Mouse (Mus musculus) embryo, embryonic 9.5 days (tissue): ENCODE measurements around the gene Ssc4d.
A peak's percentile ranks its signal among the peaks of the same experiment; 100 is the strongest.

Source experiments
- DNase-seq: peaks from one replicate; pipeline ENCODE4 v3.0.0-alpha.2; 2017; ENCODE audit errors: extremely low spot score

The Ssc4d gene

DNA sequence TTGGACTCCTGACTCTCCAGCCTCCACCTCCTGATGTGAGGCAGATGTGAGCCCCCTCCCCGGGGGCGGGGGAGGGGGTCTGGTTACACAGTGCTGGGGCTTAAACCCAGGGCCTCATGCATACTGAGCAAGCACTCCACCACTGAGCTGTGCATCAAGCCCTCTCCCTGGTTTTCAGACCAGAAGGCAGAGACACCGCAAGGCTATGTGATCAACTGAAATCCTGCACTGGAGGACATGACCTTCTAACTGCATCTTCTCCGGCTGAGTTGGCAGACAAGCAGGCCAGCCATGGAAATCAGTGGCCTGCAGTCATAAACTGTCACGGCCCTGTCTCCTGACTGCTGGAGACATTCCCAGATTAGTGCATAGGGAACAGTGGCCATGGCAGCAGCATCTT lies 33.7 kb downstream of the Ssc4d start:
- DNase-seq: no peak

DNA sequence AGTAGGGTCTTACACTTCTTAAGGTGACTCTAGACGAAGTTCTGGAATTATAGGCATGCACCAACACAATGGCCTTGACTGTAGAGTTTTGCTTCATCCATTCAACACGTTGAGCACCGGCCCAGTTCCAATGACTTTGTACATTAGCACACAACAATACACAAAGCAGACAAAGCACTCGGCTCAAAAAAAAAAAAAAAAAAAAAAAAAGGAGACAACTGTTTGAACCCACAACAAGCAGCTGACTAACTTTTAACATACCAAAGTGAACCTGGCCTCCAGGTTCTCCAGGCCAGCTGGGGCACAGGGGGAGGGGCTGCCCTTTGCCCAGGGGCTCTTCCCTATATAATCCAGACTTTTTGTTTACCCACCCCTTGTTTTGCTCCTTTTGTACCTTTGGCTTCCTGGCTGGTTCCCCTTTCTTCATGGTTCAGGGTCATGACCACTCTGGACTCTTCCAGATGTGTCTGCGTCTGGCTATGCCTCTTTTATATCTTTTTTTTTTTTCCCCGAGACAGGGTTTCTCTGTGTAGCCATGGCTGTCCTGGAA lies 38.6 kb downstream of the Ssc4d start:
- no peak for DNase-seq

DNA sequence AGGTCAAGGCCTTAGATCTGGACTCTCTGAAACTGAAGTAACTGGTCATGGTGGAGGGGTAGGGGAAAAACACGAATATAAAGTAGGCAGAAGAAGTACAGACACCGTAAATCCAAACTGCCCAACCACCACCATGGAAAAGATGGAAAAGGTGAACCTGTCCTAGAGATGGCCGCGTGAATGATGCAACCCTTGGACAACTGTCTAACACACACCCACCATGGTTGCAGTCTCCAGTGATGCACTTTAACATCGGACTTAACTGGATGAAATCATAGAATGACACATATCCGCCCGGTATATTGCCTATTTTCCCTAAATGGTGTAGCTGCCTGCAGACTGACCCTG lies 39.2 kb downstream of the Ssc4d start:
- DNase-seq: no peak

DNA sequence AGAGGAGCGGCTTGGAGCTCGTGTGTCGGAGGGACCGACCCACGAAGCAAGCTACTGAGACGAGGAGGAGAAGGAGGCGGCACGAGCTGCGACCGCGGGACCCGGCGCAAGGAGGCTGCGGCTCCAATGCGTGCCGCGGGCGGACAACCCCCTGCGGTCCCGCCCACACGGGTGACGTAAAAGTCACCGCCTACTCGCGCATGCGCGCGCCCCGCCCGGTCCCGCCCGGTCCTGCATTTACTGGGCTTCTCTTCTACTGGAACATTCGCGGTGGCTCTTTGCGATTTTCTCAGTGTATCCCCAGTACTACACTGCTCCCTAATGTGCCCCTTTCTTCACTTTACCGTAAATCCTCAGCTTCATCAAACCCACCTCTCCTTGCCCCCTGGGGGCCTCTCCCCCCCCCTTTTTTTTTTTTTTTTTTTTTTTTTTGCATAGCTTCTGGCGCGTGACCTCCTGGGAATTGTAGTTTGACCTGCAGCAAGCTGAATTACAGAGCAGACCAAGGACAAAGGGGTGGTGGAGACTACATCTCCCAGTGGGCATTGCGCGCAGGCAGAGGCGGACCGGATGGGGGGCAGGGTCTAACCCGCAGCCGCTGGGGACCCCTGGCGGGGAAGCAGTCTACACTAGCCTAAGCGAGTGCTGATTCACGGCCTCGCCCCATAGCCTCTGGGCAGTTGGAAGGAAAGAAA lies 39.7 kb downstream of the Ssc4d start, which contains the start of gene Ywhag:
Ywhag (minus strand) TSS at position 136 of the 695 bp plus-strand sequence.
- DNase-seq: peak; percentile 97

DNA sequence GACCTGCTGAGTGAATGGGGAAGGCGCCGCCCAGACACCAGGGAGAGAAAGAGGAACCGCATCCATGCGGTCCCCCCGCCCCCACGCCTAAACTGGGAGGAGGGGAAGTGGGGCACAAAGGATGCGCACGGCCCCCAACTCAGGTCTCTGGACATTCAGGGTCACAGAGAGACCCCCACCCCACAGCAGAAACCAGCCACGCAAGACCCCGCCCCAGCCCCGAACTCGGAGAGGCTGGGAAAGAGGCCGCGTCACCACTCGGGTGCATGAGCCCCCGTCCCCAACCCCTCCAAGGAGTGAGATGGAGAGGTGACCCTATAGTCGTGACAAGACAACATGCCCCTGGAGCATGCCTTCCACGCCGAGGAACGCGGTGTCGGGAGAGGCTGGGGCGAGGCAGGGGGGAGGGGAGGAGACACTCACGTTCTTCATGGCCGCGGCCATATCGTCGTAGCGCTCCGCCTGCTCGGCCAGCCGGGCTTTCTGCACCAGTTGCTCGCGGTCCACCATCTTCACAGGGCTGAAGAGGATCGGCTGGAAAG lies 40.4 kb downstream of the Ssc4d start:
- DNase-seq: no peak

DNA sequence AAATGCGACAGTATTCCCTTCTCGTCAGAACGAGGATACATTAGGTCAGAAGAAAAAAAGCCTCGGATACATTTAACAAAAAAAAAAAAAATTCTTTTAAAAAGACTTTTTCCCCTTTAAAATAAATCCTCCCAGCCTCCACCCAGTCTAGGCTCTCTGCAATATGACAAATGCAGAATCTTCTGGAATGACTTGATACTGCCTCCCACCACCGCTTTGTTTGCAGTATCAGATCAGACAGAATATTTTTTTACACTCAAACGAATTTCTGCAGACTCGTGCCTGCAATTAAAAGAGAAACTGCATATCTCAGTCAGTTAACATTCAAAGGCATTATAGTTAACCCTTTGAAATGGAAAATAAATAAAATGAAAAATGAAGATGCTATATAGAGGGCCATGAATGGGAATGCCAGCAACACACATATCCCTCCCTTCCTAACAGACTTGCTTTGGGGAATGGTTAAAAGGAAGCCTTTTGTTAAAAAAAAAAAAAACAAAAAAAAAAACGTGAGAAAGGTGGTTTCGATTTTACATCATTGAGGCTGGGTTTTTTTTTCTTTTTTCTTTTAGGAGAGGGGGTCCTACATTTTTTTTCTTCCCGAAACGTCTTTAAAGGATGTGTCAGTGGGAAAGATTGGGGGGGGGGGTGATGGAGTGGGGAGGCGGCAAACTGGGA lies 41.0 kb downstream of the Ssc4d start:
- no peak for DNase-seq

DNA sequence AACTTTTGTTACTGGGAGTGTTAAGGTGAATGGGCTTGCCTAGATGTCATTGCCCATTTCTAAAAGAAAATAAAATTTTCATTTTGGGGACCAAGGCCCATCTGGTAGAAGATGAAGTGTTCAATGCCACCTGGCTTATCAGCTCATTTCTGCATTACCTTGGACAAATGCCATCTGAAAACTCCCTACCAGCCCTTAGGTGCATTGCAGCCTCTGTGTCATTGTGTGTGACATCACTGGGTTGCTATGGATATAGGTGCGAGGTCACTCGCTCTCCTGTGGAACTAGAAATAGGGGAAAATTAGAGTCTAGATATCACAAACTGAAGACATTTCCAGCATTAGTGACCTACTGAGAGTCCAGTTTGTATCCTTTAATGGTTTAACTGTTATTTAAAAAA lies 42.0 kb downstream of the Ssc4d start:
- DNase-seq: no peak

DNA sequence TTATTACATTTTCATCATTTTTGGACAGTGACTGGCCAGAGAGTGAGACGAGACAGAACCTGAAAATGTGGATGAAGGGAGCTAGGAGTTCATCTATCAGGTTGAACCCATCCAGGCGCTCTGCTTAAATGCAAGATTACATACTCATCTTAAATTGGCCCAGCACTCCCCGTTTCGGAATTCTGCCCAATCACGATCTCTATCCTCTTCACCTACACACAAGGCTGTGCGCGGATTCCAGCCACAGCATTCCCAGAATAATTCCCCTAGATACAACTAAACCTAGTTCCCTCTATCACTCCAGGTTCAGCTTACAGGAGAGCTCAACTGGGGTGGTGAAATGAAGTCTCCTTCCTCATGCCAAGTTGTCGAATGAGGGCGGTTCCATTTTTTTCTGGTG lies 42.8 kb downstream of the Ssc4d start:
- no peak for DNase-seq

DNA sequence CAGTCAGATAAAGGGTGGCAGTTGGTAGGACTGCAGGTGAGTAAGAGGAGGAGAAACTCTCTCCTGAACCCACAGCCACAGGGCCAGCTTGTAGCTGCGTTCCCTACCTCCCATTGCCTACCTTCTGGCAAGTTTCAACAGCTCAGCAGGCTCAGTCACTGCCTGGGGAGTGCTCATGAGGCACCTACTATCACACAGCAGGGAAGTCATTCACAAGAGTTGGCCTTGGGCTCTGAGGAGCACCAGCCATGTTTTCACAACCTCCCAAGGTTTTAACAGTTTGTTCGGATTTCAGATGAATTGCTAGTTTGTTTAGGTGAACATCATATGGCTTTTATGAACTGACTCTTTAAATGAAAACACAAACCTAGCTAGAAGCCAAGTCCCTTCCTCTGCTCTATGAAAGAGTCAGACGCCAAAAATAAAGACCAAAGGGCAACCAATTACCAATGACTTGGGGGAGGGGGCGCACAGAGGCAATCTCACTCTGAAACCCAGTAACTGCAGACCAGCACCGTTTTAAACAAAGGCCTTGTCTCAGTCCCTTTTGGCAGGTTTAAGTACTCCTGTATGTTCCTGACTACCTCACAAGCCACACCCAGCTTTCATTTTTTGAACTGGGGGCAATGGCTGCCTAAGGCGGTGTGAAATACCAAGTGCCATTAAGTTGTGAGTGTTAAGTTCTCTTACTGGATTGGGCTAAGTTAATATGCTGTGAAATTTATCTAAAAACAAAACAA lies 44.5 kb downstream of the Ssc4d start:
- DNase-seq: no peak

DNA sequence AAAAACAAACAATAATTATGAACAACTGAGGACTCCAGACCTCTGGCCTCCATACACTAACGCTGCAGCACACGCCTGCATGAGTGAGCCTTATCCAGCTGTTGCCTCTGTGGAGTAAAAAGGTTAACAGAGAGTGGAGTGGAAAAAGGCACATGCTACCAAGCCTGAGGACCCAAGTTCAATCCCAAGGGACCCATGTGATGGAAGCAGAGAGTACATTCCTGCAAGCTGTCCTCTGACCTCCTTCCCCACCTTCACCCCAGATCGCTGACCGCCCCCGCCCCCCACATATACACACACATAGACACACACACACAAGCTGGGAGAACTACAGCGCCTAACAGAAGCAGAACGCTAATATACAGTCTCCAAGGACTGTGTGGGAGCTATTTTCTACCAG lies 50.4 kb downstream of the Ssc4d start:
- no peak for DNase-seq

DNA sequence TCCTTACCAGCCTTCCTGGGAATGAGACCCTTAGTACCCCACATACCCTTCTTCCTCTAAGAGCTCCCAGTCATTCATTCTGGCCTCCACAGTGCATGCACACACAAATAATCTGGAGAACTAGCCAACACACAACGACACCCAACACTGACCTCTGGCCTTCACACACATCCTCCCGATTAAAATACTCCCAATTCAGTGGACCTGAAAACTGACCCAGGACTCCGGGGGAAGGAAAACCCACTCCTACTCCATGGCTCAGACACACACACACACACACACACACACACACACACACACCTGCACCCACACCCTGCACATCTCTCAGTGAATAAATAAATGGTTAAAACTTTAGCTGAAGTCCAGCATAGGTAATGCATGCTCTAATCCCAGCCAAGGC lies 54.4 kb downstream of the Ssc4d start:
- no peak for DNase-seq

DNA sequence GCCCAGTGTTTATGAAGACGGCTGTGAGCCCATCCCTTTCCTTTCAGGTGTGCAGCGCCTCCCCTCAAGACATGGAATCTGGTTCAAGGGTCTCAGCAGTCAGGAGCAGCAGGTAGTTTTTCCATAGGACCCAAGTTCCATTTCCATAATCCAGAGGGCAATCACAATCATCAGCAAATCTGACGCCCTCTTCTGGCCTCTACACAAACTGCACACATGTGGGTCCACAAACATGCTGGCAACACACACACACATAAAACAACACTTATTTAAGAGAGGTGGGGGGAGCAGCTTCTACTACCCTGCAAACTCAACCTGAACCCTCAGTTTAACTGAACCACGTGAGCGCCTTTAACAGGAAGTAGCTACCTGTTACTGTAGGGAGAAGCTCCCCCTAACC lies 55.7 kb downstream of the Ssc4d start:
- no peak for DNase-seq

DNA sequence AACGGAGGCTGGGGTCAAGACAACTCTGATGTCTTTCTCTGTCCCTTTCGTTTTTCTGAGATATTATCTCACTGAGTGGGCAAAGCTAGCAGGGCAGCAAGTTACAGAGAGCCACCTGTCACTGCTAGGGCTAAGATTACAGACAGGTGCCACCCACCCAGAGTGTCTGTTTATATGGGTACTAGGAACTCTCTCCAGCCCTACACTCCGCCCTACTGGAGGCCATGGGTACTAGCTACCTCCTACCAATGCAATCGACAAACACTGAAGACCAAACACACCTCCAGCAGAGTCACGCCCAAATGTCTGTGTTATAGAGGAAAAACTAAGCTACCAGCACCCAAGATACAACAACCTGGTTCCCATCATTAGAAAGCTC lies 56.3 kb downstream of the Ssc4d start:
- DNase-seq: no peak

DNA sequence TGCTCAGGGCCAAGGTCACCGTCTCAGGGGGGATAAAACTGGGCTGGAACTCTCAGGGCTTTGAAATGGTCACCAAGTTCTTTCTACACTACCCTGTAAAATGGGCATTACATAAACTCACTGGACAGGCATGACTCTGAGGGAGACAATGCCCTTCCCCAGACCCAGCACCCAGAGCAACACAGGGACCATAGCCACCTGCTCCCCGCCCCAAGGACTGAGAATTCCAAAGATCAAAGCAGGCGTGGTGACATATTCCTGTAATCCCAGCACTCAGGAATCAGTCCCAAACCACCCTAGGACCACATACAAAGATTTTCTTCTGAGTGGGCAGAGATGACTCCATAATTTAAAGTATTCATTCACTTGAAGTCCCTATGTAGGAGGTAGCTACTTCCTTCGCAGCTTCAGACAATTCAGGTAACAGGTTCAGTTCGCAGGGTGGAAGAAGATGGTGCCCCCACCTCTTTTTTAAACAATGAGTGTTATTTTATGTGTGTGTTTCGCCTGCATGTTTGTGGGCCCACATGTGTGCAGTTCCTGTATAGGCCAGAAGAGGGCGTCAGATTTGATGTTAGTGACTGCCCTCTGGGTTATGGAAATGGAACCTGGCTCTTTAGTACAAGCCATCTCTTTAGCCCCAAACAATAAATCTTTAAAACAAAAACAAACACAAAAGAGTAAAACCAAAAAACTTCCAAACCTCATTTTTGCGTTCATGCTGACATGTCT lies 56.8 kb downstream of the Ssc4d start:
- no peak for DNase-seq

DNA sequence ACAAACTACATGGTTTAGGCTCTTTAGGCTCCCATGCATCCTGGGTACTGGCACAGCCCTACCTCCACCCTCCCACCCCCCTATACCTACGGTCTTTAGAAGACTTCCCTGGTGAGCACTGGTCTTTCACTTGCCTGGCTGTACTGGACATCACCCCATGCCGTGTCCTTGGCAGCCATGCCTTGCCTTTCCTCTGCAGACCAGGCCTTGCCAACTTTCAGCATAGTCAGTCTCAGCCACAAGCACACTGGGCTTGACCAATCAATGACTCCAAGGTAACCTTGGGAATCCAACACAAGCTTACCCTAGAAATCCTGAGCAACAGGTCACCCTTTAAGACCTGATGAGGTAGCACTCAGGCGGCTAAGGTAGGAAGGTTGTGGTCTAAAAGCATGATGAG lies 57.7 kb downstream of the Ssc4d start:
- DNase-seq: no peak

DNA sequence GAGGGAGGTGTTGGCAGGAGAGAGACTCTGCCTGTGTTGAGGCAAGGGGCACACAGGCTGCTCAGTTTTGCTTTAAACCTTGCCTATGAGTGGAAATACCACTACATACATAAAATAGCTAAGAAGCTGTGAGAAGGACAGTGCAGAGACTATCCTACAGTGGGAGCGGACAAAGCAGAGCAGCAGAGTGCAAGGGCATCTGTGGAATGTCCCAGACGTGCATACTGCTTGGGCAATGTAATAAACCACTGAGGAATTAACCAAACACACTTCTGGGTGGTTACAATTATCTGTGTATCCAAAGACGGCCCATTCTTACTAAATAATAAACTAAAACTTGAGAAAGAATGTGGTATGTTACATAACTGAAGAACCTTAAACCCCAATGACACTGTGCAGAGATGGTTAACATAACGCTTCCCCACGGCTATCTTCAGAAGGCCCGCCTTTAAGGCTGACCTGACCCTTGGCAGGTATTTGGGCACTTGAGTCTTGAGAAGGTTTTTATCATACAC lies 58.2 kb downstream of the Ssc4d start:
- DNase-seq: no peak

DNA sequence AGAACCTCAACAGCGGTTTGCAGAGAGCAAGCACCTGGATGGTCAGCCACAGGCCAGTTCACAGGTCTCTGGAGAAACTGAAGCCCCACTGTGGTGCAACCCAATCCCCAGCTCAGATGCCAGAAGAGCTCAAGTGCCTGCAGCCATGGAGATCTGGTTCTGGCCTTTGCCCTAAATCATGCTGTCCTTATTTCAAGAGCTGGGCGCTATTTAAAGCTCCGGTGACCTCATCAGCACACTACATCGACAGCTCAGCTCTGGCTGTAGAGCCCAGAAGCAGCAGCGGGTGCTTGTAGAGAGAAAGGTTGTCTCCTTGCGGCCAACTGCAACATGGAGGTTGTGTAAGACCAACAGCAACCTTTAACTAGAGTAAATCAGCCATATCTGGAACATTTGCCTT lies 60.2 kb downstream of the Ssc4d start:
- no peak for DNase-seq

DNA sequence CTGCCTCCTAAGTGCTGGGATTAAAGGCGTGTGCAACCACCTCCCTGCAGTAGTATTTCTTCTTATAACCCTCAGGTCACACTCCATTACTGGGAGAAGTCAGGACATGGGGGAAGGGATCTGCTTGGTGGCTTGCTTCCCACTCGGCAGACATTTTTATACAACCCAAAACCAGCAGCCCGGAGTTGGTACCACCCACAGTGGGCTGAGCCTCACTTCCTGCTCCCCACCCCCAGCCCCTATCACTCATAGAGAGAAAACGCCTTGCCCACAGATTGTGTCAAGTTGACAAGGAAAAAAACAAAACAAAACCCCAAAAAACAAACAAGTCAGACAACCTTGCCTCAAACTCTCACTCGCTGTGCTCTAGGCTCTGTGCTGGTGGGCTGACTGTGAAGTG lies 61.1 kb downstream of the Ssc4d start:
- DNase-seq: no peak

DNA sequence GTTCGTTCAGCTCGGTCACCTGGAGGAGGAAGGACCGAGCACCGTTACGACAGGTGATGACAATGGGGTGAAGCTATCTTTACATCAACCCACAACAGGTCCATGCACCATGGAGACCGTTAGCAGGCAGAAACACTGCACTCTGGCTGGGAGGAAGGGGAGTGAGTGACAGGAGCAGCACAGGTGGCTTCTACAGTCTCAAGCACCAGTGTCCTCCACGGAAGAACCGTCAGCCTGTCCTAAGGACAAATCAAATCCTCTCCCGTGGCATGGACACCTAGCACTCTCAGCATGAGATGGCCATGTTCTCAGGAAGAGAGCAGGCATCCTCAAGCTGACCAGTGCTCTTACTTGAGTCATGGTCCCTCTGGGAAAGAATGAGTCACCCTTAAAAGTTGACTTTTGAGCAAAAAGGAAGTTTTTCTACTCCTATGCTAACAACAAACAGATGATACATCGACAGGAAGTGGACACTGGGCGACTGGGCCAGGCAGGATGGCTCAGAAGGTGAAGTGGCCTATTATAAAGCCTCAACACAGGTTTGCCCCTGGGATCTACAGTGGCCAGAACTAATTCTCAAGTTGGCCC lies 62.6 kb downstream of the Ssc4d start:
- DNase-seq: no peak

DNA sequence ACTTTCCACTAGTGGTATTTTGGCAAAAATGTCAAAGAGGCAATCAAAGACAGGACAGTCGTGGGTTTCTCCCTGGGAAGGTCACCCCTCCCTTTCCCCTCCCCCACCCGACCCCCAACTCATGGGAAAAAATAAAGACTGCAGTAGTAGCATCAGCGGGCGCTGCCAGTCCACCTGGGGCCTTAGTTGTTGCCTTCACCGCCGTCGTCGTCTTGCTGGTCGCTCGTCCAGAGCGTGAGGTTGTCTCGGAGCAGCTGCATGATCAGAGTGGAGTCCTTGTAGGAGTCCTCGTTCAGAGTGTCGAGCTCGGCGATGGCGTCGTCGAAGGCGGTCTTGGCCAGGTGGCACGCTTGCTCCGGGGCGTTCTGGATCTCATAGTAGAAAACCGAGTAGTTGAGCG lies 63.5 kb downstream of the Ssc4d start:
- DNase-seq: no peak
